17 mouse cellular contexts compared by ENCODE assay signal in genomic region chr13:28425116-28425515, GRCm38 (mm10).
DNase-seq lines count a peak whose midpoint lies in the region; ATAC-seq and TF ChIP-seq lines count a peak whose summit lies in the region.
"Had no signal": no experiment of that assay in that cellular context is flagged by ENCODE, and none has a peak within 500 bp of the region (broad histone marks: within the 10 kb centered on the region; RNA-seq: fewer than 3 reads in every experiment).

No protein-coding gene starts in this region.

- no peak overlapping the region for H3K4me3 ChIP-seq in forebrain, embryonic 11.5 days (ENCODE audit: low read depth, low read length)
- H3K4me3 ChIP-seq in forebrain, embryonic 10.5 days, result no peak overlapping the region
- no peak overlapping the region for H3K4me3 ChIP-seq in hindbrain, embryonic 10.5 days
- H3K4me3 ChIP-seq in hindbrain, embryonic 16.5 days (ENCODE audit: low read length), result no peak overlapping the region
- no peak overlapping the region for H3K4me3 ChIP-seq in midbrain, embryonic 13.5 days (replicated peaks)
- H3K4me3 ChIP-seq in midbrain, postnatal 0 days (ENCODE audit: low read depth, low read length), result no peak overlapping the region
- H3K4me3 ChIP-seq in hindbrain, embryonic 14.5 days (replicated peaks; ENCODE audit: low read length), result no peak overlapping the region
- H3K4me3 ChIP-seq: liver, embryonic 12.5 days; lung, embryonic 15.5 days; stomach, embryonic 15.5 days had no signal

- 74% methylated on average over 3 of the region's 3 CpGs for WGBS in forebrain, embryonic 11.5 days
- 82% methylated on average over 3 of the region's 3 CpGs for WGBS in forebrain, embryonic 10.5 days
- WGBS in hindbrain, embryonic 10.5 days, result 80% methylated on average over 3 of the region's 3 CpGs
- WGBS in hindbrain, embryonic 16.5 days, result 55% methylated on average over 3 of the region's 3 CpGs
- 77% methylated on average over 3 of the region's 3 CpGs for WGBS in midbrain, embryonic 13.5 days
- WGBS in midbrain, postnatal 0 days, result 63% methylated on average over 3 of the region's 3 CpGs
- WGBS in hindbrain, embryonic 14.5 days, result 56% methylated on average over 3 of the region's 3 CpGs

- H3K4me2 ChIP-seq in forebrain, embryonic 11.5 days (ENCODE audit: low read depth, low read length, severe bottlenecking), result no peak overlapping the region
- no peak overlapping the region for H3K4me2 ChIP-seq in hindbrain, embryonic 16.5 days (ENCODE audit: low read length)
- H3K4me2 ChIP-seq in midbrain, embryonic 13.5 days (replicated peaks), result no peak overlapping the region
- no peak overlapping the region for H3K4me2 ChIP-seq in midbrain, postnatal 0 days (ENCODE audit: low read depth, low read length, poor library complexity, severe bottlenecking)
- H3K4me2 ChIP-seq in hindbrain, embryonic 14.5 days (replicated peaks), result no peak overlapping the region
- H3K4me2 ChIP-seq: liver, embryonic 12.5 days; lung, embryonic 15.5 days; stomach, embryonic 15.5 days had no signal

- no peak overlapping the region for H3K27ac ChIP-seq in forebrain, embryonic 11.5 days (ENCODE audit: low read depth, low read length)
- H3K27ac ChIP-seq in forebrain, embryonic 10.5 days, result no peak overlapping the region
- peak overlapping the region; percentile 62; the same call in 1 of the 2 replicates for H3K27ac ChIP-seq in hindbrain, embryonic 10.5 days
- H3K27ac ChIP-seq in hindbrain, embryonic 16.5 days (ENCODE audit: low read depth, low read length), result no peak overlapping the region
- H3K27ac ChIP-seq in midbrain, embryonic 13.5 days, result 0 out of 2 replicates have a peak overlapping the region, but pooled peaks have one; percentile 20
- H3K27ac ChIP-seq in midbrain, postnatal 0 days (ENCODE audit: low read depth, low read length), result no peak overlapping the region
- H3K27ac ChIP-seq in hindbrain, embryonic 14.5 days, result peak overlapping the region; percentile 4
- H3K27ac ChIP-seq: liver, embryonic 12.5 days; stomach, embryonic 15.5 days had no signal

- 0 out of 2 replicates have a peak overlapping the region, but pooled peaks have one; percentile 5 for H3K9ac ChIP-seq in forebrain, embryonic 11.5 days (ENCODE audit: low read length)
- H3K9ac ChIP-seq in hindbrain, embryonic 16.5 days (ENCODE audit: low read depth, low read length), result no peak overlapping the region
- H3K9ac ChIP-seq in midbrain, embryonic 13.5 days (replicated peaks), result no peak overlapping the region
- H3K9ac ChIP-seq in midbrain, postnatal 0 days (replicated peaks; ENCODE audit: low read length, poor library complexity, severe bottlenecking), result no peak overlapping the region
- no peak overlapping the region for H3K9ac ChIP-seq in hindbrain, embryonic 14.5 days
- H3K9ac ChIP-seq: liver, embryonic 12.5 days; lung, embryonic 15.5 days; stomach, embryonic 15.5 days had no signal

- DNase-seq in forebrain, embryonic 11.5 days (ENCODE audit: low spot score), result no peak
- no peak for DNase-seq in forebrain, embryonic 10.5 days (ENCODE audit: extremely low spot score, low spot score)
- no peak for DNase-seq in hindbrain, embryonic 10.5 days (ENCODE audit: low spot score)
- DNase-seq in midbrain, postnatal 0 days (ENCODE audit: low spot score), result no peak
- no peak for DNase-seq in hindbrain, embryonic 14.5 days (ENCODE audit: low spot score)
- DNase-seq in gastrocnemius, postnatal 25 days, result no peak
- DNase-seq: cerebellum, adult 9-11 months; right cerebral cortex, adult 18-20 months; spleen, adult 18-20 months; thymus, postnatal 36 days had no signal

- no peaks in the 10 kb centered on the region for H3K9me3 ChIP-seq in forebrain, embryonic 11.5 days (ENCODE audit: control insufficient read depth, low read length)
- H3K9me3 ChIP-seq in forebrain, embryonic 10.5 days, result no peaks in the 10 kb centered on the region
- no peaks in the 10 kb centered on the region for H3K9me3 ChIP-seq in hindbrain, embryonic 10.5 days
- no peaks in the 10 kb centered on the region; the same call in 1 of the 2 replicates for H3K9me3 ChIP-seq in hindbrain, embryonic 16.5 days (ENCODE audit: control insufficient read depth, low read length)
- no peaks in the 10 kb centered on the region for H3K9me3 ChIP-seq in midbrain, embryonic 13.5 days
- H3K9me3 ChIP-seq in midbrain, postnatal 0 days (ENCODE audit: low read length), result no peaks in the 10 kb centered on the region
- no peaks in the 10 kb centered on the region for H3K9me3 ChIP-seq in hindbrain, embryonic 14.5 days (ENCODE audit: control insufficient read depth, low read length)
- H3K9me3 ChIP-seq: liver, embryonic 12.5 days; lung, embryonic 15.5 days; stomach, embryonic 15.5 days had no signal

- H3K36me3 ChIP-seq in forebrain, embryonic 11.5 days (ENCODE audit: control insufficient read depth, insufficient read depth, low read length), result no peaks in the 10 kb centered on the region
- H3K36me3 ChIP-seq in forebrain, embryonic 10.5 days (replicated peaks), result no peaks in the 10 kb centered on the region
- no peaks in the 10 kb centered on the region for H3K36me3 ChIP-seq in hindbrain, embryonic 10.5 days
- no peaks in the 10 kb centered on the region for H3K36me3 ChIP-seq in hindbrain, embryonic 16.5 days (ENCODE audit: control insufficient read depth, insufficient read depth, low read length)
- H3K36me3 ChIP-seq in midbrain, embryonic 13.5 days, result no peaks in the 10 kb centered on the region
- H3K36me3 ChIP-seq in midbrain, postnatal 0 days (ENCODE audit: insufficient read depth, low read length), result no peaks in the 10 kb centered on the region
- no peaks in the 10 kb centered on the region for H3K36me3 ChIP-seq in hindbrain, embryonic 14.5 days (replicated peaks; ENCODE audit: control insufficient read depth, insufficient read depth)
- H3K36me3 ChIP-seq: liver, embryonic 12.5 days; lung, embryonic 15.5 days; stomach, embryonic 15.5 days had no signal

- no peak for TF ChIP-seq CTCF in midbrain, postnatal 0 days (IDR thresholded peaks at IDR 0.05)

- no peaks in the 10 kb centered on the region for H3K27me3 ChIP-seq in forebrain, embryonic 11.5 days (ENCODE audit: control insufficient read depth, insufficient read depth, low read length)
- H3K27me3 ChIP-seq in forebrain, embryonic 10.5 days (ENCODE audit: poor library complexity, severe bottlenecking), result no peaks in the 10 kb centered on the region
- no peaks in the 10 kb centered on the region for H3K27me3 ChIP-seq in hindbrain, embryonic 10.5 days (ENCODE audit: insufficient read depth, poor library complexity, severe bottlenecking)
- H3K27me3 ChIP-seq in hindbrain, embryonic 16.5 days (replicated peaks; ENCODE audit: control insufficient read depth, insufficient read depth, low read length), result no peaks in the 10 kb centered on the region
- H3K27me3 ChIP-seq in midbrain, embryonic 13.5 days, result no peaks in the 10 kb centered on the region
- no peaks in the 10 kb centered on the region for H3K27me3 ChIP-seq in midbrain, postnatal 0 days (ENCODE audit: insufficient read depth, low read length)
- H3K27me3 ChIP-seq in hindbrain, embryonic 14.5 days (ENCODE audit: control insufficient read depth, insufficient read depth, low read length), result no peaks in the 10 kb centered on the region
- H3K27me3 ChIP-seq: CH12.LX; liver, embryonic 12.5 days; lung, embryonic 15.5 days; stomach, embryonic 15.5 days had no signal

- H3K4me1 ChIP-seq in forebrain, embryonic 11.5 days (replicated peaks; ENCODE audit: control insufficient read depth, insufficient read depth, low read length), result peaks cover 2% of the 10 kb centered on the region; the same call in 1 of the 2 replicates
- peaks cover 27% of the 10 kb centered on the region for H3K4me1 ChIP-seq in forebrain, embryonic 10.5 days
- H3K4me1 ChIP-seq in hindbrain, embryonic 10.5 days (replicated peaks), result peaks cover 14% of the 10 kb centered on the region
- peaks cover 5% of the 10 kb centered on the region for H3K4me1 ChIP-seq in hindbrain, embryonic 16.5 days (ENCODE audit: control insufficient read depth, insufficient read depth, low read depth, low read length)
- peaks cover 16% of the 10 kb centered on the region for H3K4me1 ChIP-seq in midbrain, embryonic 13.5 days (replicated peaks)
- H3K4me1 ChIP-seq in midbrain, postnatal 0 days (ENCODE audit: insufficient read depth, low read length), result no peaks in the 10 kb centered on the region; the same call in 1 of the 2 replicates
- H3K4me1 ChIP-seq in hindbrain, embryonic 14.5 days (replicated peaks; ENCODE audit: control insufficient read depth, insufficient read depth, low read length), result peaks cover 17% of the 10 kb centered on the region
- H3K4me1 ChIP-seq: liver, embryonic 12.5 days had no signal

- no peak for ATAC-seq in forebrain, embryonic 11.5 days (replicated peaks; ENCODE audit: low FRiP score)
- ATAC-seq in hindbrain, embryonic 16.5 days, result no peak
- no peak for ATAC-seq in midbrain, embryonic 13.5 days
- ATAC-seq in midbrain, postnatal 0 days (ENCODE audit: low FRiP score), result no peak
- ATAC-seq in hindbrain, embryonic 14.5 days (ENCODE audit: low FRiP score), result no peak
- ATAC-seq: midbrain, embryonic 16.5 days had no signal

Comparison
In these comparisons a context has a peak if more than half of its experiments do, and no peak if none do; other contexts are left out.
1. H3K27ac ChIP-seq: peak in hindbrain, embryonic 10.5 days (single experiment), midbrain, embryonic 13.5 days (single experiment) and hindbrain, embryonic 14.5 days (single experiment); none in forebrain, embryonic 11.5 days (single experiment), forebrain, embryonic 10.5 days (single experiment), hindbrain, embryonic 16.5 days (single experiment) and midbrain, postnatal 0 days (single experiment).